Mouse (Mus musculus): ENCODE measurements around the gene Ropn1.
"Not testable (repeated sequence)": the region's sequence is repeated elsewhere in the genome, so short reads cannot be mapped to it uniquely, and the experiment has no call there.

Ropn1 gene

GRCm38 (mm10) chr16:34691156-34691555 lies 41.4 kb downstream of the Ropn1 start:
- DNase-seq: no peak

GRCm38 (mm10) chr16:34694477-34694876 lies 44.8 kb downstream of the Ropn1 start:
- DNase-seq: no peak

GRCm38 (mm10) chr16:34698721-34699120 lies 49.0 kb downstream of the Ropn1 start:
- DNase-seq: not testable (repeated sequence)

GRCm38 (mm10) chr16:34700165-34700827 lies 50.6 kb downstream of the Ropn1 start:
- DNase-seq: peak; percentile 66

- no peak for DNase-seq
Observed at GRCm38 (mm10) chr16:34700828-34701216, 51.1 kb downstream of the Ropn1 start.

- DNase-seq: no peak
Observed at GRCm38 (mm10) chr16:34706019-34706418, 56.3 kb downstream of the Ropn1 start.

- DNase-seq: no peak
Observed at GRCm38 (mm10) chr16:34706487-34706946, 56.8 kb downstream of the Ropn1 start.

- DNase-seq: no peak
Observed at GRCm38 (mm10) chr16:34711481-34711880, 61.8 kb downstream of the Ropn1 start.

- DNase-seq: no peak
Observed at GRCm38 (mm10) chr16:34725156-34725555, 75.4 kb downstream of the Ropn1 start.

Data from right cerebral cortex, postnatal 25 days (tissue).